20 mouse cellular contexts compared by ENCODE assay signal in genomic region chr19:40325381-40325780, GRCm38 (mm10). TPM values are rescaled to one million over a fixed set of nuclear protein-coding genes. Genes with fewer than 3 reads are reported as not detected.
DNase-seq lines count a peak whose midpoint lies in the region; ATAC-seq and TF ChIP-seq lines count a peak whose summit lies in the region.
"Had no signal": no experiment of that assay in that cellular context is flagged by ENCODE, and none has a peak within 500 bp of the region (broad histone marks: within the 10 kb centered on the region; RNA-seq: fewer than 3 reads in every experiment).

No protein-coding gene starts in this region.

- no peak overlapping the region for H3K27ac ChIP-seq in hindbrain, postnatal 0 days
- H3K27ac ChIP-seq in hindbrain, embryonic 12.5 days, result no peak overlapping the region
- peak overlapping the region; percentile 24; the same call in 1 of the 2 replicates for H3K27ac ChIP-seq in layer of hippocampus, adult 2 months
- H3K27ac ChIP-seq: embryonic facial prominence, embryonic 13.5 days; forebrain, embryonic 12.5 days; heart, embryonic 13.5 days; hindbrain, embryonic 14.5 days had no signal

- POLR2A ChIA-PET in Patski (lab: Charles Lee), result no interaction called here

- CTCF ChIA-PET in Patski (lab: Charles Lee), result no interaction called here

- H3K4me2 ChIP-seq in hindbrain, postnatal 0 days (ENCODE audit: low read depth, low read length), result no peak overlapping the region
- H3K4me2 ChIP-seq in hindbrain, embryonic 12.5 days (replicated peaks), result no peak overlapping the region
- H3K4me2 ChIP-seq: embryonic facial prominence, embryonic 13.5 days; forebrain, embryonic 12.5 days; heart, embryonic 13.5 days; hindbrain, embryonic 14.5 days had no signal

- no peaks in the 10 kb centered on the region for H3K27me3 ChIP-seq in hindbrain, postnatal 0 days (ENCODE audit: insufficient read depth, low read length)
- H3K27me3 ChIP-seq in hindbrain, embryonic 12.5 days, result no peaks in the 10 kb centered on the region
- H3K27me3 ChIP-seq in Patski, result no peaks in the 10 kb centered on the region
- H3K27me3 ChIP-seq: embryonic facial prominence, embryonic 13.5 days; forebrain, embryonic 12.5 days; heart, embryonic 13.5 days had no signal

- in situ Hi-C loops in Patski (cut with MboI; ENCODE audit: low pct_unique_long_range_greater_than_20kb), result loop anchor here (25.0 kb wide), 1 partner anchor 387 kb away; no protein-coding TSS in a partner anchor

- no peak overlapping the region for H3K9ac ChIP-seq in hindbrain, postnatal 0 days (replicated peaks; ENCODE audit: low read length)
- no peak overlapping the region for H3K9ac ChIP-seq in hindbrain, embryonic 12.5 days
- H3K9ac ChIP-seq: embryonic facial prominence, embryonic 13.5 days; forebrain, embryonic 12.5 days; heart, embryonic 13.5 days; hindbrain, embryonic 14.5 days had no signal

- H3K9me3 ChIP-seq in hindbrain, postnatal 0 days (ENCODE audit: low read length), result no peaks in the 10 kb centered on the region
- H3K9me3 ChIP-seq in hindbrain, embryonic 12.5 days (replicated peaks), result no peaks in the 10 kb centered on the region
- H3K9me3 ChIP-seq: embryonic facial prominence, embryonic 13.5 days; forebrain, embryonic 12.5 days; G1E; heart, embryonic 13.5 days had no signal

- TF ChIP-seq CTCF in hindbrain, postnatal 0 days (IDR thresholded peaks at IDR 0.05; ENCODE audit: low read depth), result 0 out of 2 replicates have a peak, but pooled peaks have one; percentile 9
- 0 out of 2 replicates have a peak, but pooled peaks have one; percentile 12 for TF ChIP-seq CTCF in layer of hippocampus, adult 2 months (conservative IDR thresholded peaks at IDR 0.05)
- TF ChIP-seq CTCF in Patski (IDR thresholded peaks at IDR 0.05), result no peak

- H3K4me1 ChIP-seq in hindbrain, postnatal 0 days (ENCODE audit: insufficient read depth, low read length), result no peaks in the 10 kb centered on the region
- 0 out of 2 replicates have a peak, but pooled peaks cover 3% of the 10 kb centered on the region for H3K4me1 ChIP-seq in hindbrain, embryonic 12.5 days
- H3K4me1 ChIP-seq: forebrain, embryonic 12.5 days had no signal

- no peak for ATAC-seq in hindbrain, postnatal 0 days
- ATAC-seq in hindbrain, embryonic 12.5 days (ENCODE audit: low FRiP score), result no peak
- no peak for ATAC-seq in Patski
- ATAC-seq: activated CD4-positive, CD25-positive, alpha-beta regulatory T cell, adult 4 months; forebrain, embryonic 16.5 days; inflammation-experienced regulatory T-cells, adult 6 months had no signal

- no peak overlapping the region for H3K4me3 ChIP-seq in hindbrain, postnatal 0 days (ENCODE audit: low read length)
- no peak overlapping the region for H3K4me3 ChIP-seq in hindbrain, embryonic 12.5 days
- no peak overlapping the region for H3K4me3 ChIP-seq in layer of hippocampus, adult 2 months
- H3K4me3 ChIP-seq: embryonic facial prominence, embryonic 13.5 days; forebrain, embryonic 12.5 days; heart, embryonic 13.5 days had no signal

- WGBS in hindbrain, postnatal 0 days, result 83% methylated on average over 8 of the region's 8 CpGs
- WGBS in hindbrain, embryonic 12.5 days, result 86% methylated on average over 8 of the region's 8 CpGs

- peaks cover 34% of the 10 kb centered on the region; the same call in 1 of the 2 replicates for H3K36me3 ChIP-seq in hindbrain, postnatal 0 days (ENCODE audit: insufficient read depth, low read length)
- peaks cover 40% of the 10 kb centered on the region for H3K36me3 ChIP-seq in hindbrain, embryonic 12.5 days

- no peak for DNase-seq in hindbrain, postnatal 0 days (ENCODE audit: low spot score)
- no peak for DNase-seq in layer of hippocampus, adult 2 months (ENCODE audit: low spot score in 2 of 2)
- no peak for DNase-seq in layer of hippocampus, adult 9-10 months (ENCODE audit: low spot score)
- peak; percentile 43 for DNase-seq in Patski (ENCODE audit: low read depth, low spot score)
- no peak for DNase-seq in urinary bladder, postnatal 25 days (ENCODE audit: low spot score)
- DNase-seq: adrenal gland, postnatal 25 days; cerebellum, adult 18-20 months; cerebellum, adult 9-11 months; cerebellum, postnatal 36 days; gastrocnemius, postnatal 10 days; heart, postnatal 4 days had no signal

RNA-seq across cellular contexts. Expression of gene Pdlim1, which starts 53.7 kb away (rescaled TPM):
- 1.2 and 2.8 TPM in 2 replicates for total RNA-seq in hindbrain, postnatal 0 days (2014; rRNA removed)
- polyA plus RNA-seq in hindbrain, postnatal 0 days (2015; fragmentation: Nextera tagmentation; extraction: Ambion mirVana), result 10.3 and 12.2 TPM in 2 replicates
- 49.0 and 55.3 TPM in 2 replicates for polyA plus RNA-seq in hindbrain, embryonic 12.5 days (2016; fragmentation: Nextera tagmentation; extraction: Ambion mirVana)
- 10 to 100 TPM; 10.9 to 13.2 TPM for total RNA-seq in layer of hippocampus, adult 2 months (2021)
- 13.5 TPM for polyA plus RNA-seq in Patski (2021)
- polyA plus RNA-seq: G1E had no signal
